Mouse (Mus musculus) bone marrow macrophage, adult 2 months (primary cell): ENCODE results near the gene BC051665. TPM values are rescaled to one million over a fixed set of nuclear protein-coding genes. Genes with fewer than 3 reads are reported as not detected.
A peak's percentile ranks its signal among the peaks of the same experiment; 100 is the strongest.

Experiments used
- H3K27ac ChIP-seq: 2 replicates; pipeline ENCODE4 v1.5.1; 2012; ENCODE audit warnings: low read depth, low read length; ENCODE audit not compliant: insufficient read depth
- H3K4me1 ChIP-seq: 2 replicates; pipeline ENCODE4 v1.6.1; 2012; ENCODE audit warnings: low read length; ENCODE audit not compliant: control insufficient read depth, insufficient read depth
- H3K4me3 ChIP-seq: 2 replicates; pipeline ENCODE4 v1.5.1; 2012; ENCODE audit warnings: mild to moderate bottlenecking, low read length, moderate library complexity; ENCODE audit not compliant: insufficient read depth
- CTCF ChIP-seq: IDR thresholded peaks from 2 replicates; pipeline ENCODE4 v1.5.1; 2012; ENCODE audit warnings: low read depth, mild to moderate bottlenecking, low read length, moderate library complexity
- POLR2A ChIP-seq: IDR thresholded peaks from 2 replicates; pipeline ENCODE4 v1.6.1; 2012; ENCODE audit warnings: mild to moderate bottlenecking, low read depth, low read length, borderline replicate concordance
- polyA plus RNA-seq: library from polyadenylated mRNA; stranded (reverse); fragments of >200 nt; gene quantifications from 2 replicates; pipeline ENCODE4 v1.2.4, GENCODE M21; 2012; ENCODE audit not compliant: missing spikeins, insufficient read depth, insufficient read length

Gene BC051665
- not detected in 2 replicates for polyA plus RNA-seq

- no peak within 1 kb of the TSS for H3K4me3 ChIP-seq
- TF ChIP-seq CTCF (no peak), POLR2A (no peak)
- no peaks in the 10 kb centered on the region for H3K4me1 ChIP-seq
- H3K27ac ChIP-seq = no peak within 1 kb of the TSS
Measured at GRCm38 (mm10) chr13:60786264-60786663, at the start of gene BC051665. TSS of gene BC051665 (minus strand) at chr13:60786364.

- 0 out of 2 replicates have a peak, but pooled peaks cover 5% of the 10 kb centered on the region for H3K4me1 ChIP-seq
- H3K27ac ChIP-seq = no peak overlapping the region
- TF ChIP-seq CTCF (peak; percentile 72), POLR2A (no peak)
- H3K4me3 ChIP-seq = no peak overlapping the region
Measured at GRCm38 (mm10) chr13:60826052-60826451, 39.9 kb upstream of the BC051665 start.

- 0 out of 2 replicates have a peak, but pooled peaks cover 2% of the 10 kb centered on the region for H3K4me1 ChIP-seq
- no peak for TF ChIP-seq CTCF
- no peak for TF ChIP-seq POLR2A
- no peak overlapping the region for H3K27ac ChIP-seq
- H3K4me3 ChIP-seq = no peak overlapping the region
Measured at GRCm38 (mm10) chr13:60820486-60821175, 34.5 kb upstream of the BC051665 start.

- Histone ChIP-seq H3K4me1 (0 out of 2 replicates have a peak, but pooled peaks cover 2% of the 10 kb centered on the region), H3K4me3 (no peak overlapping the region)
- TF ChIP-seq CTCF (peak; percentile 63), POLR2A (no peak)
Measured at GRCm38 (mm10) chr13:60819469-60819868, 33.3 kb upstream of the BC051665 start.

GRCm38 (mm10) chr13:60813722-60814121, 27.6 kb upstream of the BC051665 start:
- Histone ChIP-seq H3K27ac (no peak overlapping the region), H3K4me1 (no peaks in the 10 kb centered on the region), H3K4me3 (no peak overlapping the region)

More at GRCm38 (mm10) chr13:60819469-60819868, 33.3 kb upstream of the BC051665 start:
- H3K27ac ChIP-seq = no peak overlapping the region

GRCm38 (mm10) chr13:60812768-60813167, 26.6 kb upstream of the BC051665 start:
- Histone ChIP-seq H3K4me3 (no peak overlapping the region), H3K4me1 (no peaks in the 10 kb centered on the region), H3K27ac (no peak overlapping the region)
- TF ChIP-seq CTCF (no peak), POLR2A (no peak)

More at GRCm38 (mm10) chr13:60813722-60814121, 27.6 kb upstream of the BC051665 start:
- TF ChIP-seq CTCF (no peak), POLR2A (no peak)

- Histone ChIP-seq H3K4me1 (no peaks in the 10 kb centered on the region), H3K4me3 (no peak overlapping the region), H3K27ac (no peak overlapping the region)
- no peak for TF ChIP-seq POLR2A
- TF ChIP-seq CTCF = no peak
Measured at GRCm38 (mm10) chr13:60809690-60810089, 23.5 kb upstream of the BC051665 start.

GRCm38 (mm10) chr13:60802749-60803148, 16.6 kb upstream of the BC051665 start, which contains the start of gene Ctsll3:
TSS of gene Ctsll3 (minus strand) at chr13:60802849.
- no peak for TF ChIP-seq POLR2A
- no peak for TF ChIP-seq CTCF
- no peaks in the 10 kb centered on the region for H3K4me1 ChIP-seq
- H3K27ac ChIP-seq = no peak within 1 kb of the TSS
- no peak within 1 kb of the TSS for H3K4me3 ChIP-seq

- Histone ChIP-seq H3K4me3 (no peak overlapping the region), H3K4me1 (no peaks in the 10 kb centered on the region), H3K27ac (no peak overlapping the region)
- TF ChIP-seq POLR2A = no peak
- TF ChIP-seq CTCF = no peak
Measured at GRCm38 (mm10) chr13:60789466-60789865, 3.3 kb upstream of the BC051665 start.

GRCm38 (mm10) chr13:60783301-60783700, 2.9 kb downstream of the BC051665 start:
- H3K4me3 ChIP-seq = no peak overlapping the region
- TF ChIP-seq POLR2A (no peak), CTCF (no peak)
- H3K27ac ChIP-seq = no peak overlapping the region
- H3K4me1 ChIP-seq = no peaks in the 10 kb centered on the region

- Histone ChIP-seq H3K4me1 (no peaks in the 10 kb centered on the region), H3K27ac (no peak overlapping the region), H3K4me3 (no peak overlapping the region)
- TF ChIP-seq CTCF (no peak), POLR2A (no peak)
Measured at GRCm38 (mm10) chr13:60780534-60780933, 5.6 kb downstream of the BC051665 start.
